Mouse (Mus musculus): ENCODE measurements around the gene Ppp2r2d. TPM values are rescaled to one million over a fixed set of nuclear protein-coding genes. Genes with fewer than 3 reads are reported as not detected.

Ppp2r2d gene
- polyA plus RNA-seq, 1 experiment from 2014 or later: 39.1 TPM

- Histone ChIP-seq H3K27ac (replicated peaks) (peak overlapping the region; percentile 31; the same call in 1 of the 2 replicates), H3K4me3 (replicated peaks) (no peak overlapping the region), H3K4me1 (peaks cover 17% of the 10 kb centered on the region), H3K4me2 (replicated peaks) (no peak overlapping the region), H3K27me3 (no peaks in the 10 kb centered on the region), H3K36me3 (peaks cover 13% of the 10 kb centered on the region), H3K9ac (no peak overlapping the region), H3K9me3 (replicated peaks) (no peaks in the 10 kb centered on the region)
- ATAC-seq (ENCODE audit: insufficient number of reproducible peaks, low FRiP score, low TSS enrichment, low read depth): no peak
- WGBS: 46% methylated on average over 3 of the region's 3 CpGs
Measured at GRCm38 (mm10) chr7:138863950-138864572, 18.2 kb downstream of the Ppp2r2d start.

GRCm38 (mm10) chr7:138864776-138865175 is 18.9 kb downstream of the Ppp2r2d start:
- ATAC-seq (ENCODE audit: insufficient number of reproducible peaks, low FRiP score, low TSS enrichment, low read depth): no peak
- H3K27ac ChIP-seq (replicated peaks): no peak overlapping the region
- no peak overlapping the region for H3K9ac ChIP-seq
- peaks cover 17% of the 10 kb centered on the region for H3K4me1 ChIP-seq
- WGBS: 94% methylated on average over 1 of the region's 1 CpGs
- no peak overlapping the region for H3K4me3 ChIP-seq (replicated peaks)
- no peaks in the 10 kb centered on the region for H3K9me3 ChIP-seq (replicated peaks)
- no peak overlapping the region for H3K4me2 ChIP-seq (replicated peaks)
- peaks cover 18% of the 10 kb centered on the region for H3K36me3 ChIP-seq
- H3K27me3 ChIP-seq: no peaks in the 10 kb centered on the region

GRCm38 (mm10) chr7:138867286-138867685 is 21.4 kb downstream of the Ppp2r2d start:
- H3K4me1 ChIP-seq: peaks cover 17% of the 10 kb centered on the region
- ATAC-seq (ENCODE audit: insufficient number of reproducible peaks, low FRiP score, low TSS enrichment, low read depth): no peak
- no peak overlapping the region for H3K9ac ChIP-seq
- H3K4me3 ChIP-seq (replicated peaks): no peak overlapping the region
- no peak overlapping the region for H3K4me2 ChIP-seq (replicated peaks)
- no peaks in the 10 kb centered on the region for H3K9me3 ChIP-seq (replicated peaks)
- no peak overlapping the region for H3K27ac ChIP-seq (replicated peaks)
- peaks cover 36% of the 10 kb centered on the region for H3K36me3 ChIP-seq
- no peaks in the 10 kb centered on the region for H3K27me3 ChIP-seq
- 47% methylated on average over 6 of the region's 6 CpGs for WGBS

GRCm38 (mm10) chr7:138868316-138868715 is 22.4 kb downstream of the Ppp2r2d start:
- Histone ChIP-seq H3K27me3 (no peaks in the 10 kb centered on the region), H3K9me3 (replicated peaks) (no peaks in the 10 kb centered on the region), H3K27ac (replicated peaks) (no peak overlapping the region), H3K4me1 (peaks cover 10% of the 10 kb centered on the region), H3K4me2 (replicated peaks) (no peak overlapping the region), H3K36me3 (peaks cover 45% of the 10 kb centered on the region), H3K9ac (no peak overlapping the region), H3K4me3 (replicated peaks) (no peak overlapping the region)
- WGBS: 95% methylated on average over 4 of the region's 4 CpGs
- no peak for ATAC-seq (ENCODE audit: insufficient number of reproducible peaks, low FRiP score, low TSS enrichment, low read depth)

- Histone ChIP-seq H3K27me3 (no peaks in the 10 kb centered on the region), H3K4me2 (replicated peaks) (no peak overlapping the region), H3K4me1 (no peaks in the 10 kb centered on the region), H3K36me3 (peaks cover 81% of the 10 kb centered on the region), H3K27ac (replicated peaks) (no peak overlapping the region), H3K9me3 (replicated peaks) (no peaks in the 10 kb centered on the region), H3K4me3 (replicated peaks) (no peak overlapping the region), H3K9ac (no peak overlapping the region)
- 90% methylated on average over 3 of the region's 3 CpGs for WGBS
- no peak for ATAC-seq (ENCODE audit: insufficient number of reproducible peaks, low FRiP score, low TSS enrichment, low read depth)
Measured at GRCm38 (mm10) chr7:138872956-138873355, 27.1 kb downstream of the Ppp2r2d start.

- no peaks in the 10 kb centered on the region for H3K27me3 ChIP-seq
- H3K36me3 ChIP-seq: peaks cover 87% of the 10 kb centered on the region
- no peak for ATAC-seq (ENCODE audit: insufficient number of reproducible peaks, low FRiP score, low TSS enrichment, low read depth)
- no peak overlapping the region for H3K4me3 ChIP-seq (replicated peaks)
- no peaks in the 10 kb centered on the region for H3K9me3 ChIP-seq (replicated peaks)
- 61% methylated on average over 3 of the region's 3 CpGs for WGBS
- H3K9ac ChIP-seq: no peak overlapping the region
- H3K4me2 ChIP-seq (replicated peaks): no peak overlapping the region
- no peaks in the 10 kb centered on the region for H3K4me1 ChIP-seq
- no peak overlapping the region for H3K27ac ChIP-seq (replicated peaks)
Measured at GRCm38 (mm10) chr7:138875031-138875430, 29.2 kb downstream of the Ppp2r2d start.

GRCm38 (mm10) chr7:138883724-138884123 is 37.8 kb downstream of the Ppp2r2d start:
- Histone ChIP-seq H3K9ac (no peak overlapping the region), H3K9me3 (replicated peaks) (no peaks in the 10 kb centered on the region), H3K27ac (replicated peaks) (no peak overlapping the region), H3K4me3 (replicated peaks) (no peak overlapping the region), H3K4me2 (replicated peaks) (no peak overlapping the region), H3K4me1 (no peaks in the 10 kb centered on the region), H3K27me3 (no peaks in the 10 kb centered on the region), H3K36me3 (peaks cover 59% of the 10 kb centered on the region)
- WGBS: 83% methylated on average over 3 of the region's 3 CpGs
- no peak for ATAC-seq (ENCODE audit: insufficient number of reproducible peaks, low FRiP score, low TSS enrichment, low read depth)

- H3K4me2 ChIP-seq (replicated peaks): no peak overlapping the region
- H3K4me1 ChIP-seq: no peaks in the 10 kb centered on the region
- H3K36me3 ChIP-seq: peaks cover 40% of the 10 kb centered on the region
- H3K27ac ChIP-seq (replicated peaks): 0 out of 2 replicates have a peak overlapping the region, but pooled peaks have one; percentile 48
- H3K4me3 ChIP-seq (replicated peaks): no peak overlapping the region
- no peak overlapping the region for H3K9ac ChIP-seq
- 83% methylated on average over 12 of the region's 13 CpGs for WGBS
- ATAC-seq (ENCODE audit: insufficient number of reproducible peaks, low FRiP score, low TSS enrichment, low read depth): peak; percentile 43; the same call in 1 of the 2 replicates
- H3K9me3 ChIP-seq (replicated peaks): no peaks in the 10 kb centered on the region
- H3K27me3 ChIP-seq: no peaks in the 10 kb centered on the region
Measured at GRCm38 (mm10) chr7:138885365-138886289, 39.7 kb downstream of the Ppp2r2d start.

- no peak overlapping the region for H3K4me2 ChIP-seq (replicated peaks)
- H3K4me3 ChIP-seq (replicated peaks): no peak overlapping the region
- 49% methylated on average over 2 of the region's 2 CpGs for WGBS
- H3K27me3 ChIP-seq: no peaks in the 10 kb centered on the region
- H3K4me1 ChIP-seq: no peaks in the 10 kb centered on the region; the same call in 1 of the 2 replicates
- no peak overlapping the region for H3K27ac ChIP-seq (replicated peaks)
- no peak for ATAC-seq (ENCODE audit: insufficient number of reproducible peaks, low FRiP score, low TSS enrichment, low read depth)
- no peak overlapping the region for H3K9ac ChIP-seq
- no peaks in the 10 kb centered on the region for H3K9me3 ChIP-seq (replicated peaks)
- peaks cover 35% of the 10 kb centered on the region for H3K36me3 ChIP-seq
Measured at GRCm38 (mm10) chr7:138898122-138898521, 52.2 kb downstream of the Ppp2r2d start.

- Histone ChIP-seq H3K9ac (no peak overlapping the region), H3K4me1 (peaks cover 1% of the 10 kb centered on the region; the same call in 1 of the 2 replicates), H3K36me3 (peaks cover 30% of the 10 kb centered on the region), H3K9me3 (replicated peaks) (no peaks in the 10 kb centered on the region), H3K27me3 (no peaks in the 10 kb centered on the region), H3K4me3 (replicated peaks) (no peak overlapping the region), H3K27ac (replicated peaks) (no peak overlapping the region), H3K4me2 (replicated peaks) (no peak overlapping the region)
- no peak for ATAC-seq (ENCODE audit: insufficient number of reproducible peaks, low FRiP score, low TSS enrichment, low read depth)
- 83% methylated on average over 4 of the region's 4 CpGs for WGBS
Measured at GRCm38 (mm10) chr7:138898743-138899142, 52.9 kb downstream of the Ppp2r2d start.

GRCm38 (mm10) chr7:138903886-138904435 is 58.1 kb downstream of the Ppp2r2d start:
- H3K36me3 ChIP-seq: no peaks in the 10 kb centered on the region
- H3K9ac ChIP-seq: no peak overlapping the region
- WGBS: 67% methylated on average over 7 of the region's 7 CpGs
- no peaks in the 10 kb centered on the region for H3K27me3 ChIP-seq
- no peak for ATAC-seq (ENCODE audit: insufficient number of reproducible peaks, low FRiP score, low TSS enrichment, low read depth)
- no peak overlapping the region for H3K4me2 ChIP-seq (replicated peaks)
- H3K4me3 ChIP-seq (replicated peaks): no peak overlapping the region
- H3K4me1 ChIP-seq: peaks cover 31% of the 10 kb centered on the region
- no peak overlapping the region for H3K27ac ChIP-seq (replicated peaks)
- no peaks in the 10 kb centered on the region for H3K9me3 ChIP-seq (replicated peaks)
